Mouse (Mus musculus): ENCODE results near the gene Alg2. TPM values are rescaled to one million over a fixed set of nuclear protein-coding genes. Genes with fewer than 3 reads are reported as not detected.

Alg2 gene
- polyA plus RNA-seq, 1 experiment: 15.7 TPM

DNA sequence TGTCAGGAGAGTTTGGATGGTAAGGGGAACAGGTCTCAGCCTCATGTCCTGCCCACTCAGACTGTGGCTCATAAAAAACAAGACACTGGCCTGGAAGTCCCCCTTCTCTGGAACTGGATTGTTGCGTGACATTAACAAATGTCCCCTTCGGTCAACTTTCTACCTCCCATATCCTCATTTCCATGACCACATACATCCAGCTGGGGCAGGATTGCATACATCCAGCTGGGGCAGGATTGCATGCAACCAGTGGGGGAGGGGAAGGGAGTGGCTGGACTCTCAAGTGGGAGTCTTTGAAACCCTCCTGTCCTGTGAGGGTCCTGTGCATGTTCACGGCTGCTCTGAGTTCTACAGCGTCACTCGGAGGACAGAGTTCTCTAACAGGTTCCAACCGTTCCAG lies 17.1 kb upstream of the Alg2 start:
- no peaks in the 10 kb centered on the region for H3K27me3 ChIP-seq (ENCODE audit: control insufficient read depth, insufficient read depth, low read length)
- TF ChIP-seq CTCF (IDR thresholded peaks at IDR 0.05; ENCODE audit: extremely low read depth, insufficient read depth, insufficient read length, insufficient replicate concordance): no peak
- TF ChIP-seq POLR2A (IDR thresholded peaks at IDR 0.05; ENCODE audit: low read depth, low read length): no peak
- no peaks in the 10 kb centered on the region for H3K4me1 ChIP-seq (ENCODE audit: control insufficient read depth, insufficient read depth, insufficient read length)
- H3K36me3 ChIP-seq (ENCODE audit: control insufficient read depth, insufficient read depth, low read length): no peaks in the 10 kb centered on the region
- no peak overlapping the region for H3K27ac ChIP-seq (ENCODE audit: insufficient read depth, low read length)
- no peak overlapping the region for H3K4me3 ChIP-seq (ENCODE audit: extremely low read depth, insufficient read depth, insufficient read length)
- WGBS: 91% methylated on average over 6 of the region's 6 CpGs
- no peak for DNase-seq (ENCODE audit: low read depth in 1 of 2, low spot score in 2 of 2)

GRCm38 (mm10) chr4:47480576-47480975 lies 6.4 kb upstream of the Alg2 start:
- no peak overlapping the region for H3K27ac ChIP-seq (ENCODE audit: insufficient read depth, low read length)
- no peak for DNase-seq (ENCODE audit: low read depth in 1 of 2, low spot score in 2 of 2)
- H3K4me3 ChIP-seq (ENCODE audit: extremely low read depth, insufficient read depth, insufficient read length): no peak overlapping the region
- H3K27me3 ChIP-seq (ENCODE audit: control insufficient read depth, insufficient read depth, low read length): no peaks in the 10 kb centered on the region
- H3K4me1 ChIP-seq (ENCODE audit: control insufficient read depth, insufficient read depth, insufficient read length): no peaks in the 10 kb centered on the region
- H3K36me3 ChIP-seq (ENCODE audit: control insufficient read depth, insufficient read depth, low read length): peaks cover 33% of the 10 kb centered on the region
- TF ChIP-seq CTCF (IDR thresholded peaks at IDR 0.05; ENCODE audit: extremely low read depth, insufficient read depth, insufficient read length, insufficient replicate concordance): no peak
- no peak for TF ChIP-seq POLR2A (IDR thresholded peaks at IDR 0.05; ENCODE audit: low read depth, low read length)
- 96% methylated on average over 9 of the region's 9 CpGs for WGBS

- Histone ChIP-seq H3K4me1 (ENCODE audit: control insufficient read depth, insufficient read depth, insufficient read length) (no peaks in the 10 kb centered on the region), H3K27ac (ENCODE audit: insufficient read depth, low read length) (no peak overlapping the region), H3K36me3 (ENCODE audit: control insufficient read depth, insufficient read depth, low read length) (peaks cover 33% of the 10 kb centered on the region), H3K27me3 (ENCODE audit: control insufficient read depth, insufficient read depth, low read length) (no peaks in the 10 kb centered on the region), H3K4me3 (ENCODE audit: extremely low read depth, insufficient read depth, insufficient read length) (no peak overlapping the region)
- TF ChIP-seq CTCF (IDR thresholded peaks at IDR 0.05; ENCODE audit: extremely low read depth, insufficient read depth, insufficient read length, insufficient replicate concordance) (no peak), POLR2A (IDR thresholded peaks at IDR 0.05; ENCODE audit: low read depth, low read length) (no peak)
- DNase-seq (ENCODE audit: low read depth in 1 of 2, low spot score in 2 of 2): no peak
- WGBS: 94% methylated on average over 13 of the region's 13 CpGs
Measured at GRCm38 (mm10) chr4:47480095-47480494, 6.0 kb upstream of the Alg2 start.

GRCm38 (mm10) chr4:47477539-47477938 lies 3.4 kb upstream of the Alg2 start:
- Histone ChIP-seq H3K27me3 (ENCODE audit: control insufficient read depth, insufficient read depth, low read length) (no peaks in the 10 kb centered on the region), H3K36me3 (ENCODE audit: control insufficient read depth, insufficient read depth, low read length) (peaks cover 24% of the 10 kb centered on the region), H3K4me1 (ENCODE audit: control insufficient read depth, insufficient read depth, insufficient read length) (0 out of 2 replicates have a peak, but pooled peaks cover 2% of the 10 kb centered on the region), H3K4me3 (ENCODE audit: extremely low read depth, insufficient read depth, insufficient read length) (no peak overlapping the region), H3K27ac (ENCODE audit: insufficient read depth, low read length) (no peak overlapping the region)
- DNase-seq (ENCODE audit: low read depth in 1 of 2, low spot score in 2 of 2): no peak
- no peak for TF ChIP-seq POLR2A (IDR thresholded peaks at IDR 0.05; ENCODE audit: low read depth, low read length)
- TF ChIP-seq CTCF (IDR thresholded peaks at IDR 0.05; ENCODE audit: extremely low read depth, insufficient read depth, insufficient read length, insufficient replicate concordance): no peak
- WGBS: 89% methylated on average over 6 of the region's 6 CpGs

- 0 out of 2 replicates have a peak, but pooled peaks cover 2% of the 10 kb centered on the region for H3K4me1 ChIP-seq (ENCODE audit: control insufficient read depth, insufficient read depth, insufficient read length)
- no peak for DNase-seq (ENCODE audit: low read depth in 1 of 2, low spot score in 2 of 2)
- H3K27me3 ChIP-seq (ENCODE audit: control insufficient read depth, insufficient read depth, low read length): no peaks in the 10 kb centered on the region
- TF ChIP-seq POLR2A (IDR thresholded peaks at IDR 0.05; ENCODE audit: low read depth, low read length) (0 out of 2 replicates have a peak, but pooled peaks have one; percentile 54), CTCF (IDR thresholded peaks at IDR 0.05; ENCODE audit: extremely low read depth, insufficient read depth, insufficient read length, insufficient replicate concordance) (no peak)
- 16% methylated on average over 31 of the region's 31 CpGs for WGBS
- peak overlapping the region; percentile 83 for H3K4me3 ChIP-seq (ENCODE audit: extremely low read depth, insufficient read depth, insufficient read length)
- H3K27ac ChIP-seq (ENCODE audit: insufficient read depth, low read length): peak overlapping the region; percentile 84
- peaks cover 21% of the 10 kb centered on the region for H3K36me3 ChIP-seq (ENCODE audit: control insufficient read depth, insufficient read depth, low read length)
Measured at GRCm38 (mm10) chr4:47474730-47475643, 854 bp upstream of the Alg2 start.

DNA sequence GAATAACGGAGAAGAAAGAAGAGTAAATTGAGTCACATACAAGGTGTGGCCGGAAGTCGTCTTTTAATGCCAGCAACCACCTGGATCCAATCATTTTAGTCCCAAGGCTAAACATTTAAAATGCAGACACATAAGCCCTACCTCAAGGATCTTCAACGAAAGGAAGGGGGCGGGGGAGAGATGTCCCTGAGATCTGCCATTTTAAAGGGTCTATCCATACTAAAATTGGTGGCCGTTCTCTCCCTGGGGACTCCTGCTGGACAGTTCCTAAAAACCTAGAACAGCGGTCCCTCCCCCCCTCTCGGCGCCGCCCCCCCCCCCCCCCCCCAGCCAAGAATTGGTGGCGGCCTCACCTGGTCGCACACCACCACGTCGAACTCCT lies 556 bp downstream of the Alg2 start:
- no peak for DNase-seq (ENCODE audit: low read depth in 1 of 2, low spot score in 2 of 2)
- TF ChIP-seq CTCF (IDR thresholded peaks at IDR 0.05; ENCODE audit: extremely low read depth, insufficient read depth, insufficient read length, insufficient replicate concordance) (no peak), POLR2A (IDR thresholded peaks at IDR 0.05; ENCODE audit: low read depth, low read length) (no peak)
- H3K27me3 ChIP-seq (ENCODE audit: control insufficient read depth, insufficient read depth, low read length): no peaks in the 10 kb centered on the region
- 0 out of 2 replicates have a peak, but pooled peaks cover 2% of the 10 kb centered on the region for H3K4me1 ChIP-seq (ENCODE audit: control insufficient read depth, insufficient read depth, insufficient read length)
- 3% methylated on average over 8 of the region's 14 CpGs for WGBS
- H3K36me3 ChIP-seq (ENCODE audit: control insufficient read depth, insufficient read depth, low read length): peaks cover 22% of the 10 kb centered on the region
- peak overlapping the region; percentile 72 for H3K27ac ChIP-seq (ENCODE audit: insufficient read depth, low read length)
- H3K4me3 ChIP-seq (ENCODE audit: extremely low read depth, insufficient read depth, insufficient read length): peak overlapping the region; percentile 78

GRCm38 (mm10) chr4:47467196-47467595 lies 6.9 kb downstream of the Alg2 start:
- no peak overlapping the region for H3K27ac ChIP-seq (ENCODE audit: insufficient read depth, low read length)
- no peak overlapping the region for H3K4me3 ChIP-seq (ENCODE audit: extremely low read depth, insufficient read depth, insufficient read length)
- H3K27me3 ChIP-seq (ENCODE audit: control insufficient read depth, insufficient read depth, low read length): no peaks in the 10 kb centered on the region
- H3K36me3 ChIP-seq (ENCODE audit: control insufficient read depth, insufficient read depth, low read length): peaks cover 21% of the 10 kb centered on the region
- DNase-seq (ENCODE audit: low read depth in 1 of 2, low spot score in 2 of 2): no peak
- no peak for TF ChIP-seq CTCF (IDR thresholded peaks at IDR 0.05; ENCODE audit: extremely low read depth, insufficient read depth, insufficient read length, insufficient replicate concordance)
- TF ChIP-seq POLR2A (IDR thresholded peaks at IDR 0.05; ENCODE audit: low read depth, low read length): no peak
- WGBS: 90% methylated on average over 2 of the region's 2 CpGs
- H3K4me1 ChIP-seq (ENCODE audit: control insufficient read depth, insufficient read depth, insufficient read length): no peaks in the 10 kb centered on the region
